Mouse (Mus musculus): ENCODE measurements around the gene Gk.

Gene Gk

DNA sequence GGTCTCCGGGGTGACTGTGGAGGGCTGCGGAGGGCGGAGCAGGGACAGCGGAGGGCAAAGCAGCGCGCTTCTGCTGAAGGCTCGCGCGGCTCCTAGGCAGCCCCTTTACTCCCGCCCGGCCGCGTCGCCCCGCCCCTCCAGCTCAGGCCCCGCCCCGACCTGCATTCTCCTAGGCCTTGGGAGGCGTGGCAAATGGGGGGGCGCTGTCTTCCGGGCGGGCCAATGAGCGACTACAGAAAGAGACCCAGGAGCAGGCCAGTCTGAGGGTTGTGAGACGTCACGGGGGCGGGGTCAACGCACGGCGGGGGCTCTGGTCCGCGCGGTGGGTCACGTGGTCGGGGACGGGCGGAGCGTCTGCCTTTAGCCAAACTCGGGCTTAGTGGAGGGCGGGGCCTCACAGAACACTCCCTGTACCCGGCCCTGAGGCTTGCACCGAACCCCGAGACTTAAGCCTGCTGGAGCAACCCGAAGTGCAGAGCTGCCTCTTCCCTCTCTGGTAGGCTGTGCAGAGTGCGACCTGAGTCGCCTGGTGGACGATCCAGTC lies at the start of gene Gk:
Gk (minus strand) TSS at position 276 of the 544 bp plus-strand sequence.
- DNase-seq, result peak; percentile 98 to 99

DNA sequence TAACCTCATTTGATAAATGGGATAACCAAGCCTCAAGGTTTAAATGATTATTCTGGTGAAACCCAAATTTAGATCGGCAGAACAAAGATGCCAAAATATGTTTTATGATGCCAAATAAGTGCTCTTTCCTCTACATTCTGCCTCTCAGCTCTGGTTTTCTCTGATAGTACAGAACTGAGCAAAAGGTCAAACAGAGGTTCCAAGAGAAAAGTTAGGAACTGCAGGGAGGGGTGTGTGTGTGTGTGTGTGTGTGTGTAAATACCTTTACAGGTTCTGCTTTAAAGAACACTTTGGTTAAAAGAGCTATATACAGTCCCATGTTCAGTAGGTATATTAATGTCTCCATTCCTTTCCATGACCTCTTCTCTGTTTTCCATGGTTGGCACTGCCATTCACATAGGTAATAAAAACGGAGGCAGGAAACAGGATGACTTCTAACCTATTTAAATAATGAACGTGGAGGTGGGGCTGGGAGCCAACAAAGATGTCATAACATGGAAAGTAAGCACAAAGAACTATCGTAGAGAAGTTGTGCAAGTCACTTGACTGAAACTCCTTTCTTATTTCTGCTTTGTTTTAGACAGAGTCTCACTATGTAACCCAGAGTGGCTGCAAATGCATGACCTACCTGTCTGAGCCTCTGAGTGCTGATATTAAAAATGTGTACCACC lies 28.2 kb upstream of the Gk start:
- no peak for DNase-seq

DNA sequence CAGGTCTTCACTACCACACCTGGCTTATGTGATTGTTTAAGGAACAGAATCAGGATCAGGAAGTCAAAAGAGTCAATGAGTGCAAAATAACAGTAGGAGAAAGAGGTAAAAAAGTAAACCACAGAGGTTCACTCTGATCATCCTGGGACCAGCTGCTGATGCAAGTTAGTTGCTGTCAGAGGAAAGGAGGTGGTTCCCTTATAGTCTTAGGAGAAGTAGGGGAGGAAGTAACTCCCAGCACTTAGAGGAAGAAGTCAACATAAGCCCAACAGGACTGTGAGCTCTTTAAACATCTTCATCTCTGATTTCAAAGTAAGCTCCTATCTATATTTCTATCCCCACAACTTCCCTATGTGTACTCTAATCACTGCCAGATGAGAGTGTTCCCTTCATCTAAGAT lies 26.4 kb upstream of the Gk start:
- no peak for DNase-seq

DNA sequence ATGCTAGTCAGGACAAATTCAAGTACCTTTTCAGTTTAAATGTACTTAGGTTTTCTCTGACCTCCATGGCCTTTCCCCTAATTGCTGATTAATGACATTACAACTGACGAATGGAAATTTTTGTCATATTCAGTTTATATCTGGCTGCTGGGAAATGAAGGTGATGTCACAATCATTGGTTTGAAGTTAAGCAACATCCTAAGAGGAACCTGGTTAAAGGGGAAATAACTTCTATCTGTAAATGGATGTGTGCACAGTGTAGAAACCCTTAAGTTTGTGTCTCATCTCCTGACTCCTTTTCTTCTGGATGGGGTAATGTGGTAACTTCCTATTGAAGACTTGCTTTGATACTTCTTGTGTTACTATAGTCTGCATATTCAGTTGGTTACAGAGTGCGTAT lies 20.8 kb upstream of the Gk start:
- no peak for DNase-seq

DNA sequence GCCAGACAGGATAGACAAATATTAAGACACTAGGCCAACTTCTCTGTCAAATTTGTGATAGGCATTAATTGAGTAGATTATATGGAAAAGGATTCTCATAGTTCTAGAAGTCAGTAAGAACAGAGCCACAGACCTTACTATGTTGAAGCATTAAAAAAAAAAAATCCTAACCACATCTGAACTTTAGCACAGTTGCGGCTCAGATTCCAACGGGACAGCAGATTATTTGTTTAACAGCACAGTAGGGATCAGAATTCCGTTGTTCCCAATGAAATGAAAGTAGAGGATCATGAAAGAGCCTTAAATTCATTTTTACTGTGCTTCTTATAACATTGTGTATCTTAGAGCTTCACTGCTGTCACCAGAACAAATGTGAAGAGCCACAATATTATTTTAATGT lies 1.7 kb upstream of the Gk start:
- DNase-seq, result no peak

DNA sequence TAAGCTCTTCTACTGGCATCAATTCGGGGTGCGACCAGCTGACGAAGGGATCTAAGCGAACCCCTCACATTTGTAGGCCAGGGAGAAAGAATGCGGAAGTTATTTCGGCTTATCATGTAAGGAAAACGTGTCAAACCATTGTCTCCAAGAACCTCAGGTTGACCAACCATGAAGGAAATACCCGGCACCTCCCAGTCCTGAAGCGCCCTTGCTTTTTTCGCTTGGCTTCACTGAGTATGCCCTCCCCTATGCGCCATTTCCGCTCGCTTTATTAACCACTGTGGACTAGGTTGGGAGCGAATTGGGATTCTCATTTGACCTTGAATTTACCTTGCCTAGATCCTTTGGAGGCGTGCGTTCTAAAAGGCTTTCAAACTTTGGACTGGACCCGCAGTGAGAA lies 522 bp upstream of the Gk start:
- DNase-seq, result peak; percentile 64 to 87

DNA sequence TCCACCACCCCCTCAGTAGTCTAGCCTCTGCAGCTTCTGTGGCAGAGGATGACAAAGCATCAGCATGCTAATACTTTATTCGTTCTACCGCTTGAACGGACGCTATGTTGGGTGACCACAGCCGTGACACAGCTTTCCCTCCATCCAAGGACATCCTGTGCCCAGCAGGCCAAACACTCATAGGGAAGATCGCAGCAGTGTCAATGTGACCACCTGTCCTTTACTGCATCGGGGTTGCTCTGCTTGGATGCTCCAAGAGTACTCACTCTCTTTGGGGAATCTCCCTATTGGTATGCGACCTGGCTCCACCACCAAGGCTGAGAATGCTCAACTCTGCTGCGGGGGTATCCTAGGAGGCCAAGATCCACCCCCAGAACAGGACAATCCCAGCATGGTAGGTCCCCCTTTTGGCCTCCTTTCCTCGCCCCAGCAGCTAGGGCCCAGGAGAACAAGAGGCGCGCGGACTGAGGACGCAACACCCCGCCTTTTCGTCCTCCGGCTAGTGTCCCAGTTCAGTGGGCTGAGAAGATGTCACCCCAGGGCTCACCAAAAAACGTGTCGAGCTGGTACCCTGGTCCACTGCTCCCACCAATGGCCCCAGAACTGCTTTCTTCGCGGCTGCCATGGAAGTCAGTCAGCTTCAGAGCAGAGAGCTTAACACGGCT lies 608 bp downstream of the Gk start:
- DNase-seq, result peak in 1 of 2 experiments; percentile 1

DNA sequence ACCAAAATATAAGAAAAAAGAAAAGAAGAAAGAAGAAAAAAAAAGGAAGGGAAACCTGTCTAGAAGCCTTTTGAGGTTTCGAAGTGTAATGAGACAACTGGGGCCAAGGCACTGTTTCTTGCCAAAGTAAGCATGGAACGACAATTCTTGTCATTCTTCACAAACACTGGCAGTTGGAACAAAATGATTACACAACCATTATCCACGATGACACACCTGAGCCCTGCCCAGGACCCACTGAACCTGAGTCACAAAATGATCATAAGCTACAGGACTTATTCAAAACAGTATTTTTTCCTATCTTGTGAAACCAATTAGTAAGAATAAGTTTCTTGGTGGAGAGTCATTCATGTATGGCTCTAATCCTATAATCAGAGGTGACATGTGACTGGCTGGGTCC lies 5.3 kb downstream of the Gk start:
- DNase-seq, result no peak

DNA sequence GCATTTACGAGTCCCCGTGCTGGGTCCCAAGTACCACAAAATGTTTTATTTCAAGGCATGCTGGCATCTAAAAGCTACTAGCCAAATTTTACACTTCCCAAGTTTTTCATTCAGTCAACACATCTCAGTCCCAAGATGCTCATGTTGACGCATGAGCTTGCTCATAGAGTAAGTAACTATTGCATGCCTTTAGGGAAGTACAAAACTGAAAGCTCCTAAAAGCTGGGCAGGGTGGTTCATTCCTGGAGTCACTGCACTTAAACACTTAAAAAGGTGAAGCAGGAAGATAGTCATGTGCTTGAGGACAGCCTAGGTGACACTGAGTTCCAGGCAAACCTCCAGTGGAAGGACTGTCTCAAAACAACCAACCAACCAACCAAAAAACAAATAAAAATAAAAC lies 5.9 kb downstream of the Gk start:
- no peak for DNase-seq

DNA sequence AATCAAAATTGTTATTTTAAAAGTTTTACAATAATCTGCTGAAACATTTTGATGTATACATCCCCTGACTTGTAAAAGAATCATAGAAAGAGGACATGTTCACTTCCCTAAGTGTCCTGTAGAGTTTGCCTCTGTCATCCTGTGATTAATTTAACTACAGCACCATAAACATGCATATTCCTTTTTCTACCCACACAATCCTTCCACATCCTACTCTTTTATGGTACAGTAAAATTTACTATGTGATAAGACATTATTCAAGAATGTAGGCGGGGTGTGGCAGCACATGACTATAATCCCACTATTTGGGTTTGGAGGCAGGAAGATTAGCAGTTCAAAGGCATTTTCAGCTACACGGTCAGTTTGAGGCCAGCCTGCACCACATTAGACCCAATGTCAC lies 8.0 kb downstream of the Gk start:
- DNase-seq, result no peak

DNA sequence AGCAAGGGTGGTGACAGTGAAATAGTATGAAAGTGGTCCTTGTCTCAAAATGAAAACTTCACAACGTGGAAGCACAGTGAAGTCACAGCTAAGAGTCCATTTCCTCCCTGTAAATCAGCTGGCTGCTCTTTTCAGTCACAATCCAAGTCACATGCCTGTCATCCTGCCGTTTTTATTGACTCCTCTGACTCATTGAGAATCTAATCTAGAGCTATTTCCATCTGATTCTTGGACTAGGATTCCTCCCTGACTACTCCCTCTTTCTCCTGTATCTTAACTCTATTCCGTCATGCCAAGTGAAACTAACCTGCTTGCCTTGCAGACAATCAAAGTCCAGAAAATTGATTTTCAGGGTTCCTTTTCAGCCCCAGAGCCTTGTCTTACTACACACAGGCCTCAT lies 20.6 kb downstream of the Gk start:
- no peak for DNase-seq

DNA sequence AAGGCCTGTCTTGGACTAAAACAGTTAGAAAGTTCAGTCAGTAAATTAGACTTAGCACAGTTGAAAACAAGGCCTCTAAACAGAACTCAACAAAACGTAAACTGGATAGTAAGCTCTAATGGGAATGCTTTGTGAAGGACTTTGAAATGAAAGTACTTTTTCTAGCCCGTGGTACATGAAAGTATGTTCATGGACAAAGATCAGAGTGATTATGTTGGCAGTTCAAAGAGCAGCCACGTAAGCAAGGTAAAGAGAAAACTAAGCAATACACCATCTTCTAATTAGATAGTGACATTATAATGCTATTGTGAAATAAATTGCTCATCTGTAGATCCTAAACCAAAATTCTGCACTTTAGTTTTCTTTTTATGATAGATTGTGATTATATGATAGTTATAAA lies 32.8 kb downstream of the Gk start:
- no peak for DNase-seq

DNA sequence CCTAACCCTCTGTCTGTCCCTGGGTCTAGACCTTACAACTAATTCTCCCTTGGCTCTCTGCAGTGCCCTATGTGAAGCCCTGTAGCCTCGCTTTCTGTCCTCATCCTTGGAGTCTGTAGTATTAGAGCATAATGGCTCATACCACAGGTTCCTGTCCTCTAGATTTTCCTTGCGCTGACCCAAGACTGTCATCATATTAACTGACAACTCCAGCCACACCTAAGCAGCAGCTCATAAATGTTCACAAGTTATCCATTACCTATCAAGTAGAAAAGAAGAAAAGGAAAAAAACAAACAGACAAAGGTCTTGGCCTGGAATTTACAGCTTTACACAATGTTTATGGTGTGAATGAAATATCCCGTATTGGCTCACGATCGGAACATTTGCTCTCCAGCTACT lies 43.4 kb downstream of the Gk start:
- DNase-seq, result no peak

DNA sequence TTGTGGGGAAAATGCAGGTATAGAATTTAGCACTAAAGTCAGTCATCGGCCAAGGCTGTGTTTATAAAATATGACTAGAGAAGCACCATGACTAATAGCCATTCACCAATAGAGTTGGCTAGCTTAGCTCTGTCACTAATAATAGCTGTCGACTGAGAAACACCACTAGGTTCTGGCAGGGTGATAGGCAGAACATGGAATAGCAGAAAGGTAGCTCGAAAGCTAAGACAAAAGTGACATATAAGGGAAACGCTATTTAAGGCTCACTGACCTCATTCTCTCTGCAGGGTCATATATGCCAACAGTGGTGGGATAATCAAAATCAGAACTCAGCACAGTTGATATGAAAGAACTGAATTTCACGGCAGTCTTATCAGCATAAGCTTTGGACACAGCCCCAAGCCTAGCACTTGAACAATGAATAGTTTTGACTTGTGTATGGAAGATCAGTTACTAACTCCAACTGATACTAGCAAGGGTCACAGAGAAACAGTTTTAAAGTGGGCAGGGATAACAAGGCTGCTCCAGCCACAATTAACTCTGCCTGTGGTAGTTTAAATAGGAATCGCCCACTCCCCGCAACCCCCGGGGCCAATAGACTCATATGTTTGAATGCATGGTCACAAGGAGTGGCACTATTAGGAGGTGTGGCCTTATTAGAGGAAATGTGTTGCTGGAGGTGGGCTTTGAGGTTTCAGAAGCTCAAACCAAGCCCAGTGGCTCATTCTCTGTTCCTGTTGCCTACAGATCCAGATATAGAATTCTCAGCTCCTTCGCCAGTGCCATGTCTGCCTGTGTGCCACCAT lies 45.3 kb downstream of the Gk start:
- DNase-seq, result no peak

DNA sequence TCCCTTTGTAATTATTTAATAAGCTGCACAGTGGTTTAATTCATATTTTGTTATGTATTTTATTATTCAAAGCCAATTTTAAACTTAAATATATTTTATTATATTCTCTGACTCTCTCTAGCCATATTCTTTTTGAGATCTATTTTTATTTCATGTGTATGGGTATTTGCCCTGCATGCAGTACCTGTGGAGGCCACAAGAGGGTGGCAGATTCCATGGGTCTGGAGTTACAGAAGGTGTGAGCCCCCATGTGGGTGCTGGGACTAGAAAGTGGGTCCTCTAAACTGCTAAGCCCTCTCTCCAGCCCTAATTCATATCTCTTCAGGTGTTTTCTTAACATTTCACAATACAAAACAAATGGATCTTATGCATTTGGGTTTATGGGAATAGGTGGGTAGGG lies 55.4 kb downstream of the Gk start:
- peak; percentile 29 to 40 for DNase-seq

DNA sequence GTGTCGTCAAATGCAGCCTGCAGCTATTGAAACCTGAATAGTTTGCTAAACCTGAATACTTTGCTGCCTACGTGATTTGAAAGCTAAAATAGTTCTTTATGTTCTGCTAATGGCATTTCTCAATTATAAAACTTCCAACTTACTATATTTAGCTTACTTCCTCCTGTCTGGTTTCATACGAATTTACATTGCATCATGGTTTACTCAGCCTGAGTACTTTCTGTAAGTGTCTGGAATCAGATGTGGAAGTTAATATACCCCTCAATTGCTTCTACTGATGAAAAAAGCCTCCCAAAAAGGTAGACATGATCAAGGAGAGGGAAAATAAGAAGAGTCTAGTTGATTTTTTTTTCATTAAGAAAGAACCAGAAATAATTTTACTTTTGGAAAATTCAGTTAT lies 66.2 kb downstream of the Gk start:
- no peak for DNase-seq

DNA sequence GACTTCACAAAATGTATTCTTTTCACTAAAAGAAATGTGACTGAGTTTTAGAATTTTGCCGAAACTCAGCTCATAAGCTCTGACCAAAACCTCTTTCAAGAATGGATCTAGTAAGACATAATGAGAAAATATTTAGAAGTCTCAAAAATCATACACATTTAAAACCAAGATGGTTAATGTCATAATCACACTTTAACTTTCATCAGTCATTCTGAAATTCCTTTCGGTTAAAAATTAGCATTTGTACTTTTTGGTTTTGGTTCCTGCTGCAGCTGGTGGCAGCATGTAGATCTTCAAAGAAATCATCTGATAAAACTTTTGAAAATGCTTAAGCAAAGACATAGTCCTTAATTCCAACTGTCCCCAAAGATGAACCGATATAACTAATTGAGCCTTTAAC lies 70.9 kb downstream of the Gk start:
- DNase-seq, result no peak

DNA sequence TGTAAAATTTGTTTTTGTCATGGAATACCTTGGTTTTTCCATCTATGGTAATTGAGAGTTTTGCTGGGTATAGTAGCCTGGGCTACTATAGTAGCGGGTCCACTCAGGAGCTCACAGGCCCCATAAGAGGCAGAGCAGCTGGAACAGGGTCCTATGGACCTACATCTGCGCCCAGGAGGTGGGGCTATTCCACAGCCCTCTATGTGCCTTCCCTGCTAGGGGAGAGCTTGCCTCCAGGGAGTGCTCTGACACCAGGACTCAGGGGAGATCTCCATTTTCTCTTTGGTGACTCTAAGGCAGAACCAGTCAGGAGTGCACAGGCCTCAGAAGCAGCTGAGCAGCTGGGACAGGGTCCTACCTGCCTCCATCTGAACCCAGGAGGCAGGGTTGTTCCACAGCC lies 92.9 kb downstream of the Gk start:
- DNase-seq, result no peak

DNA sequence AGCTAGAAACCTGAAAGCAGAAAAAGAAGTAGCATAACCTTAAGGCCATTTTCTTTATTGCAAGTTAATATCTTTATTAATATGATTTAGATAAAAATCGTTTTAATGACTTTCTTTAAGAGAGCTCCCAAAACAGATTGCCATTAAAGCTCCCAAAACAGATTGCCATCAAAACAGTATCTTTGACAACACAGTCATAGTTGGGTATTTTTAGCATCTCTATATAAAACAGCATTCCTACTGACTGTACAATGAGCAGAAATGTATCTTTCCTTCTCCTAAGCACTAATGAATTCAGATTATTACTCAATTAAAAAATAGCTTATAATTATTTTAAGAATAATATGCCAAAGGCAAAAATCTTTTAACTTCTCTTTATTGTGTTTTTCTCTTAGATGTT lies 94.5 kb downstream of the Gk start:
- no peak for DNase-seq

DNA sequence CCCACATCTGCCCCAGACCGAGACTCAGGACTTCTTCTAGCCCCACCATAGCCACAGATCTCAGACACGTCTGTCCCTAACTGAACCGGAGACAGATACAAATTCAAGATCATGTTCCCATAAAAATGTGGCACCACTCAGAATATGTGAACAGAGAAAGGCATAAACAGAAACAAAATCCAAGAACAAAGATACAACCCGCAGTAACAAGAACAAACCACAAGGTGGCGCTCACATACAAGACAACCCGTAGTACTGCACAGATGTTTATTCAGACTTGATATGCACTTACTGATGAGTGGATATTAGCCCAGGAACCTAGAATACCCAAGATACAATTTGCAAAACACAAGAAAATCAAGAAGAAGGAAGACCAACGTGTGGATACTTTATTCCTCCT lies 99.8 kb downstream of the Gk start:
- DNase-seq, result peak in 1 of 2 experiments; percentile 40

All from kidney, postnatal 25 days (tissue).